Mouse (Mus musculus): ENCODE results near the gene Hist1h3i.
"Not testable (repeated sequence)": the region's sequence is repeated elsewhere in the genome, so short reads cannot be mapped to it uniquely, and the experiment has no call there.

GRCm38 (mm10) chr13:21754294-21755001 is 28.7 kb downstream of the Hist1h3i start:
- not testable (repeated sequence) for TF ChIP-seq CTCF (IDR thresholded peaks at IDR 0.05); POLR2A (IDR thresholded peaks at IDR 0.05; ENCODE audit: insufficient read depth, low read depth, low read length)

Data from heart, adult 2 months (tissue).